Mouse (Mus musculus) frontal cortex, postnatal 36 days (tissue): ENCODE measurements at regions not wholly inside any gene's neighbourhood (a gene's known extent, or its start where the extent isn't known, plus 50 kb on each side); places are given as distances from the start of the nearest gene placed in this dataset.
A peak's percentile ranks its signal among the peaks of the same experiment; 100 is the strongest.

Experiments
- DNase-seq, 2 experiments: peaks; one replicate each; pipeline ENCODE4 v3.0.0; 2022; ENCODE audit warnings: low spot score in 2 of 2

- no peak for DNase-seq
These were observed 1789.0 kb upstream of the Gm7489 start for GRCm38 (mm10) chr15:52095629-52096190.

DNA sequence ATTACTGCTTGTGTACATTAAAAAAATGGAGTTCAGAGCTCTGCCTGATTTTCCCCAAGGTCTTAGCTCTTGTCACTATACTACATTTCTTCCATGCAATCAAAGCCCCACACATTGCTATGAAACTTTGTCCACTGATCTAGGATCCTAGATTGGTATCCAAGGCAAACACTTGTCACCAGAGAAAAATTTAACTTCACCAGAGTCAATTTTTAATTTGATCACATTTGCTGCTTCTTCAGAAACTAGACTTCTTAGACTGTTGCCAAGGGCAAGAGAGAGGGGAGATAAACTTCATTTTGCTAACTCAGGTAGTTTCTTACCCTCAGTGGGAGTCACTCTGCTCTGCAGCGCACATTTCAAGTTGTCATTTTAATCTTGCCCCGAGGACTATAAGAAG lies 1775.9 kb upstream of the Gm7489 start:
- no peak for DNase-seq

DNA sequence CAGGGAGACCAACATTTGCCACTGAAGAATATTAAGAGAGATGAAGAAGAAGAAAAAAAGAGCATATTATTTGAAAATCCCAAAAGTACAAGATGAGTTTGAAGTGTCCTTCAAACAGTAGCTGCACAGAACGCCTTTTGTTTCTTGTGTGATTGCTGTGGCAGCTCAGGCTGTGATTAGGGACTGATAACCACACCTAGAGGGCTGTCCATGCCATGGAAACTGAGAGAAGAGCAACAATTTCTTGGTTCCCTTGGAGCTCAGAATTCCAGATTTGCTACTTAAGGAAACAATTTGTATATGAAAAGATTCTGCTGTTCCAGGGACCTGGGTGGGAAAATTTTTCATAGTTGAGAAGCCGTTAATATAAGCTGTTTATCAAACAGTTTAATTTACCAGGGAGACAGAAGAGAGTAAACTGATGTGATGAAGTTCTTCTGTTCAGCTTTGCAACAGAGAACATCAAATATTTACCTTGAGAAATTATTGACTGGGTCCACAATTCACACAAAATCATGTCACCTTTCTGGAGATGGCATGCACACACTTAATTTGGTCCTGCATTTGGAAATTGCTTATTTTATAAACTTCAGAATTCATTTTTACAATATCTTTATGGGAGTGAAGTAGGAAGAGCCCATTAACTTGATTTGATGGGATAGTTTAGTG lies 1770.2 kb upstream of the Gm7489 start:
- DNase-seq, result no peak

DNA sequence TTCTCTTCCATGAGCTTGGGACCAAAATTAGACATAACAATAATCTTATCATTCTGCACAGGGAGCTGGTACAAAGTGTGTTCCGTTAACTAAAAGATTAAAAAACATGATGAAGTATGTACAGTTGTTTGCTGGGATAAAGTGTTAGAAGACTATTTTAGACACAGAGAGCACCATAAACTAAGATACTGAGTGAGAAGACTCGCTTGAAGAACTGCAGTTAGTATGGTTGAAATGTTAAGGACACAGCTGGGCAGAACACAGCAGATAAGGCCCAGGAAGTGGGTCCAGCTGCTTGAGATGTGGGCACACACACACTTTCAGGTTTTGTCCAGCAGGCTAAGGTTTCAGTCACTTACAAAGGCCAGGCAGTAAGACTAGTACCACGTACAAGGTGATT lies 1748.0 kb upstream of the Gm7489 start:
- DNase-seq, result no peak

DNA sequence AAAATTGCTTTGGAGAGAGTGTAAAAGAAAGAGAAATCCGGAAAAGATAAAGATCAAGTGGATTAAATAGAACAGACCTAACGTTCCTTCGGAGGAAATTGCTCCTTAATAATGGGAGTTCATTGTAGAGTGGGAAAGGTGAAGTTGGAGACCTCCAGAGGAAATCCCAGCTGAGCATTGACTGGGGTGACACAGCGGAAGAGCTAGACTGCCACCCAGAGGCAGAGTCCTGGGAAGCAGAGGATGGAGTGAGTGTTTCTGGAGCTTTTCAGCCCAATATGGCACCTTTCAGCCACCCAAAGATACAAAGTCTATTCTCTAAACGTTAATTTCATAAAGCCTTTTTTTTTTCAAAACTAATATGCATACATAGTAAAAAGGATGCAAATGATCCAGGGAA lies 1731.3 kb upstream of the Gm7489 start:
- DNase-seq, result peak; percentile 20 to 31

DNA sequence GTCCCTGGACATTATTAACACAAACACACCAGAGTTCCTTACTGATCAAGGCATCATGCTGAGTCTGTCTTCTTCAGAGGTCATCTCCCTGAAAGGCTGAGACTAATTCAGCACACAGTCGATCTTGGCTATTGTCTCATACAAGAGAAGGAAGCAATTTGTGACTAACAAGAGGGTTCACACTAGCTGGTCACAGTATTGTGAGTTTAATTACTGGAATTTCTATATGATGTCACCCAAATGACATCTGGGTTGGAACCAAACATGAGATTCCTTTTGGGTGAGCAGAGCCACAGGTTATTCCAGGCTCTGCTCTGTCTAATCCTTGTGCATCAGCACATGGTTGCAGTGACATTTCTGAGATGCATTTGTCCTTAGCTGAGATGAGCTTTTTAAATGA lies 1728.9 kb upstream of the Gm7489 start:
- DNase-seq, result no peak

DNA sequence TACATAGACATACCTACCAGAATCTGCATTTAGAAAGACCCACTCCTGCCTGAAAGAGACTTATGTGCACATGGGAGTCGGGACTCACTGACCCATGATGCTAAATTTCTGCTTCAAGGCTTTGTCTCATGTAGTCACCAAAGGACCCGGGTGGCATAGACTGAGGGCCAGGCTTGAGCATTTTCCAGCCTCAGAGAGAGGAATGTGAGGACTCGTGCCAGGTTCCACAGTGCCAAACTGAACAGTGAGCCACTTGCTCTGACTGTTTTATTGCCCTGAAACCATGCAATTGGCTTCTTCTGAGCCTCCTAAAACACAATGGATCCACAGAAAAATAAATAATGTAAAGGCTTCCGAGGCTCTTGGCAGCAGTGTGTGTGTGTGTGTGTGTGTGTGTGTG lies 1727.9 kb upstream of the Gm7489 start:
- no peak for DNase-seq

DNA sequence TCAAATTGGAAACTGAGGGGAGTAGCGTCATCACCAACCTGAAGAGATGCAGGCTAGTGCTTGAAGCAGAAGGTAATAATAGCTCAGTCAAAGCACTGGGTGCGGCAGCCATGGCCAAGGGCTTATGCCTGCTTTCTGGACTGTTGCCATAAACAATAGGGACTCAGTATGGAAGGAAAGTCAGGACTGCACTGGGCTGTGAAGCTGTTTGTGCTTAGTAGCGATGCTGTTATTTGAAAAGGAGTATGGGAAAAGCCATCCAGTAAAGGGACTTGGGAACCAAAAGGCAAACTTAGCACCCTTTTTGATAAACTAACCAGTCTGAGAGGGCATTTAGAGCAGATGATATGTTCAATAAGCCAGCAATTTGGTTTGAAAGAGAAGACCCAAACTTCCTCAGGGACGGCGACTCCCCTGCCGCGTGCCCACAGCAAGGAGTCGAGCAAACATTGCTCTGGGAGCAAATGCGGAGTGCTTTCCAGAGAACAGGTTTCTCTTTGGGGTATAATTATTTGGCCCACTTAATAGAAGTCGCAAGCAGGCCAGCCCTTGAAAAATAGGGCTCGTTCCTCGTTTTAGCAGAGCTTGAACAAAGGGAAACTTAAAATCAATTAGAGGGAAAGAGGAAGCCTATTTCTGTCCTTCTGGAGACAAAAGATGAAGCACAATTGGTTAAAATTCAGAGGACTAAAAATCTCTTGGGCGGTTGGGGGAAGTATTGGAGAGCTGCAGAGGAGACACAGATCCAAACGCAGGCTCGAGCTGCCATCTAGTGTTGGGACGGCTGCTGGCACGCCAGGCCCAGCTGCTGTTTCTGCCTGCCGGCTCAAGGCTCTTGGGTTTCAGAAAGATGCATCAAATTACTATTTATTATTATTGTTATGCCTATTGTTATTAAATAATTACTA lies 1724.3 kb upstream of the Gm7489 start:
- DNase-seq, result peak; percentile 77 to 87

GRCm38 (mm10) chr15:52161089-52161442 lies 1723.6 kb upstream of the Gm7489 start:
- no peak for DNase-seq

DNA sequence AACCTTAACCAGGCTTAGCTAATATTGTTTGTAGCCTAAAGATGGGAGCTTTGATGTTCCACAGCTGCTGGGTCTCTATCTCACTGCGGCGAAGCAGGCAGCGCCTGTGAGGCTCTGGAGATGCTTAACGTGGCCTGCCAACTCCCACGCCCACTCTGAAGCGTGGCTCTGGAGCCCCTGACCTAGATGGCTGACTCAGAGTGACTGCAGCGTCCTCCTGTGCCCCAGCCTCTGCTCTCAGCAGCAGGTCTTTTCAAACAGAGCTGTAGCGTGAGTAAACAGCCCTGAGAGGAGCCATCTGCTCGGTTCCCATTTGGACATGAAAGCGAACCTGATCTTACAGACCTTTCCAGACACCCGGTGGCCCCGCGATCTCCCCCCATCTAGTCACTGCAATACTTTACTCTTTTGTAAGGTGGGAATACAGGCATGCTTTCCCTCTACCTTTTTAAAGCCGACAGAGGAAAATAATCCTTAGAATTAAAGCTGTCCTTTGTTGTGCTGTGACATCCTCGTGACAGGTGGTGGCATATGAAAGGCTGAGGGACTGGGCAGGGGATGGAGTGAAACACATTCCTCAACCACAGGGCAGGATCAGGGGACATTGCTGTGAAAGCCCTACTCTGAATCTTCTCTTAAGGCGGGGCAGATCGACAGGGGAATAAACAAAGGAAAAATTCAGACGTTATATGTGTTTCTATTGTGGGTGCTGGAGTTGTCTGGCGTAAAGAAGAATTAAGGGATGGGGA lies 1723.0 kb upstream of the Gm7489 start:
- DNase-seq, result peak; percentile 11 to 13

- no peak for DNase-seq
These were observed 1718.6 kb upstream of the Gm7489 start for GRCm38 (mm10) chr15:52166144-52166543.

DNA sequence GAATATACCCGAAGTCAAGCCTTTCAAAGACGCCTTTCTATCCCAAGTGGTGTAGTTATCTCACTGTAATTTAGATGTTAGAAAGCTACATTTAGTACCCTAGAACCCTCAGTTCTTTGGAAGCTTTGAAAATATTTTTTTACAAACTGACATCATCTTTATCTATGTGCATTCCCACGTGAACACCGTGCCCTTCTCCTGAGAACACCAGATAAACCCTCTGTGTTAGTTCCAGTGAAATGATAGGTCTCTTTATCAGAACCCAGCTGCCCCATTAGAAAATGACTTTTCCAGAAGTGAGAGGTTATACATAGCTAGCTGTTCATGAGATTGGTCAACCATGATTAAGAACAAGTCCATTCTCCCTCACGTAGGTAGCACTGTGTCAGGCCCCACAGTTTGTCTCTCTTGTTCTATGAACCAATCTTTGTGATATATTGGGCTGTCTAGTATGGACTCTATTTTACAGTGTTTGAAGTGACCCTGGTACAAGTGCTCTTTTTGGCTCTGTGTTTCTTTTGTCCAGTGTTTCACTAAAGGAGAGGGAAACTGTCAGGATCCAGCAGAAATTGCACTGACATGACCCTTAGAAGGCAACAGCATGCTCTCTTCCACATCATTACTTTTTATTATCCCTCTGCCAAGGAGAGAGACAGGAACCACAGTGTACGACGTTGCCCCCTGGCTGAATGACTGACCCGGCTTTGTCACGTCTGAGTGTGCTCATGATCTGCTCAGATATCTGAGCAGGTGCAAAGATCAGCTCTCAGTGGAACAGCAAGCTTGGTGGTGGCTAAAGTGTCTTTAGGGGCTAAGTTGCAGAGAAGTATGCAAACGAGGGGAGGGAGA lies 1717.9 kb upstream of the Gm7489 start:
- no peak for DNase-seq

GRCm38 (mm10) chr15:52167811-52168210 lies 1716.9 kb upstream of the Gm7489 start:
- no peak for DNase-seq

DNA sequence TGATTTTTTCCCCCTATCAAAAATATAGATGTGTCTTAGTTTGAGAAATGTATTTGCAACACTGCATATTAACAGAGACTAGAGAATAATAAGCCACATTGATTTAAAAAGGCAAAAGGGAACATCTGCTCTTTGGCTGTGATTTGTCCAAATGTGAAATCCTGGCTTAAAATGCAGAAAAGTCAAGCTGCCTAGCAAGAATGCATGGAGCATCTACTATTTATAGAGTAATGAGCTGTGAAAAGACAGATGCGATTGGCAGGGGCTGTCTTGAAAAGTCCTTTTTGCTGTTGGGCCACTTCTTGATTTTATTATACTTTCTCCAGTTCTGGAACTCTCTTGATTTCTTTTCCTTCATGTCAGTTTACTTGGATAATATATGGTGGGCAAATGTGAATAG lies 1707.8 kb upstream of the Gm7489 start:
- no peak for DNase-seq

DNA sequence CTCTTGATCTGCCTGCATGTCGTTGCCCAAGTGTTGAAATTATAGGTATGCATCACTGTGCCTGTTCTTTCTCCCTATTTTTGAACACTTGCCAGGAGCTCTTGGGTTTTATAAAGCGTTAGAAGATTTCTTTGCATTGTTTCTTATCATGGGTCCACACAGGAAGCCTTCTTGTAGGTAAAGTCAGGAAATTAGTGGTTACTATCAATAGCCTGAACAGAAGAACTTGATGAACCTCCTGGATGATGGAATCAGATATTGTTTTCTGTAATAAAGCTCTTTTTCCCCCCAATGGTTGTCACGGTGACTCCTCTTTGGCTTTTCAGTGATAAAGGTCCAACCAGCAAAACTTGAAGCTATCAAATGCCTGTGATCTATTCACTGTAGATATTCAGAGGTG lies 1706.0 kb upstream of the Gm7489 start:
- DNase-seq, result no peak

DNA sequence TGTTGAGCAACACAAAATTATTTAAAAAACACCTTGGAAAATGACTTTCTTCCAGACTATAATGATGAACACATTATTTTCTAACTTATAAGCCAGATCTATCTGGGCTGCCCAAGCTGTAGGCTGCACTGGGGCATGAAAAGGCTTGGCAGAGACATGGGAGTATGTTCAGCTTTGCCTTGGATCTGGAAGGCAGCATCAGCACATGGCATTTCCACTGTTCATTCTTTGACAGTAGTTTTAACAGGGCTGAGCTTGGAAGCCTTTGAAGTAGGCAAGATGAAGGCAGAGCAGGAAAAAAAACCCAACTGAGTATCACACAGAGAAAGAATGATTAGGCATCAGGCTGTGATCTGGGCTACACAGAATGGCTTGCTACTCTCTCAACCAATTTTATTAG lies 1705.3 kb upstream of the Gm7489 start:
- DNase-seq, result no peak

GRCm38 (mm10) chr15:52191176-52191575 lies 1693.5 kb upstream of the Gm7489 start:
- DNase-seq, result no peak

- DNase-seq, result no peak
These were observed 1677.4 kb upstream of the Gm7489 start for GRCm38 (mm10) chr15:52207271-52207670.

DNA sequence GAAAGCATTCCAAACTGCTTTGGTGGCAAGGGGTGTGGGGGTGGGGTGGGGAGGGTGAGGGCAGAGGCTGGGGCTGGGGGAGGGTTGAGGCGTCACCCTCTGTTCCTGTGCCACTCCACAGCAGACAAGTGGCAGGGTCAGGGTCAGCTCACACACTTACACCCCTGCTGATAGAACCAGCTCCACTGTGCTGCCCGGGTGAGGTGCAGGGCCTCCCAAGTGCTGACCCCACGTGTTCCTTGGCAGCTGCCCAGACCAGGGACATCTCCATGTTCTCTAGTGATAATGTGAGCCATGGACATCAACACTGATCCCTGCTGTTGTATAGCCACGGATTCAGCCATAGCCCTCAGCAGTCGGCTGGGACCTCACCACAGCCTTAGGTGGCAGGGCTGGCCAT lies 1652.3 kb upstream of the Gm7489 start:
- DNase-seq, result no peak

DNA sequence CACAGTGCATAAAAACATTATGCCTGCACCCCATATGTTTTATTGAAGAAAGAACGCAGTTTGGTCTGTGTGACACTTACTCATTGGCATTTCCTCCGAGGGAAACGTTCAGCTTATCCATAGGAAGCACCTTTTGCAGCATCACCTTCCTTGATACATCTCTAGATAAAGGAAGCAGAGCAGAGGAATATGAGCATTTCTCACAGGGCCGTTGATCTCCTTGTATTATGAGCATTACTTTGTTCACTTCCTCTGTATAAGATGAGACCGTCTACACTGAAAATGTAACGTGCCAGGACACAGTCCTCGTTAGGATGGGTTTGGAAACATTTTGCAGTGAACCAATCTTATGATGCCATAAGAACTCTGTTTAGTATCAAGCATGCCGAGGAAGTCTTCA lies 1648.5 kb upstream of the Gm7489 start:
- DNase-seq, result no peak

DNA sequence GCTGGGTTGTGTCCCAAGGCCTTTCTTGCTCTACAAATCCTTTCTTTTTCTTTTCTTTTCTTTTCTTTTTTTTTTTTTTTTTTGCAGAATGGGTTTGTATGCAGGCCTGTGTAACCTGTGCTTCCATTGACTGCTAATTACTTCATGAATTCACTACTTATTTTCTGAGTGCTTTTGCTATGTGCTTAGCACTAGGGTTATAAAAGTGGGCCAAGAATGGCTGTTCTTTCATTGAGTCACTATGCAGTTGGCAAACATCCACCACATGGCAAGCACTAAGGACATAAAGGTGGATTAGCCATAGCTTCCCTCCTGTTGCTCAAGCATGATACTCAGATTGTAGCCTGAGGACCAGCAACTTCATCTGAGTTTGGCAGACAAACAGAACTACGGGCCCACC lies 1641.8 kb upstream of the Gm7489 start:
- no peak for DNase-seq
